Mouse (Mus musculus): ENCODE results near the gene Mrpl22.
"Not testable (repeated sequence)": the region's sequence is repeated elsewhere in the genome, so short reads cannot be mapped to it uniquely, and the experiment has no call there.

The Mrpl22 gene

GRCm38 (mm10) chr11:58171459-58172091 is at the start of gene Mrpl22:
TSS of gene Mrpl22 (plus strand) at chr11:58171661.
- peak; percentile 93 for DNase-seq

GRCm38 (mm10) chr11:58123711-58124110 is 47.8 kb upstream of the Mrpl22 start:
- DNase-seq = no peak

- DNase-seq = no peak
Measured at GRCm38 (mm10) chr11:58125021-58125420, 46.4 kb upstream of the Mrpl22 start.

- peak; percentile 66 for DNase-seq
Measured at GRCm38 (mm10) chr11:58126397-58127160, 44.9 kb upstream of the Mrpl22 start.

GRCm38 (mm10) chr11:58127544-58127943 is 43.9 kb upstream of the Mrpl22 start:
- DNase-seq = no peak

GRCm38 (mm10) chr11:58129302-58129843 is 42.1 kb upstream of the Mrpl22 start:
- DNase-seq = no peak

- DNase-seq = no peak
Measured at GRCm38 (mm10) chr11:58132026-58132425, 39.4 kb upstream of the Mrpl22 start.

GRCm38 (mm10) chr11:58134869-58135268 is 36.6 kb upstream of the Mrpl22 start:
- DNase-seq = no peak

- DNase-seq = no peak
Measured at GRCm38 (mm10) chr11:58135296-58135695, 36.2 kb upstream of the Mrpl22 start.

GRCm38 (mm10) chr11:58136677-58137076 is 34.8 kb upstream of the Mrpl22 start:
- DNase-seq = no peak

- DNase-seq = no peak
Measured at GRCm38 (mm10) chr11:58138821-58139220, 32.6 kb upstream of the Mrpl22 start.

GRCm38 (mm10) chr11:58139466-58139865 is 32.0 kb upstream of the Mrpl22 start:
- DNase-seq = no peak

GRCm38 (mm10) chr11:58143704-58144426 is 27.6 kb upstream of the Mrpl22 start:
- no peak for DNase-seq

GRCm38 (mm10) chr11:58146241-58146640 is 25.2 kb upstream of the Mrpl22 start:
- DNase-seq = no peak

- no peak for DNase-seq
Measured at GRCm38 (mm10) chr11:58155458-58155857, 16.0 kb upstream of the Mrpl22 start.

- no peak for DNase-seq
Measured at GRCm38 (mm10) chr11:58156871-58157270, 14.6 kb upstream of the Mrpl22 start.

- no peak for DNase-seq
Measured at GRCm38 (mm10) chr11:58165072-58165471, 6.4 kb upstream of the Mrpl22 start.

GRCm38 (mm10) chr11:58167822-58168166 is 3.7 kb upstream of the Mrpl22 start:
- DNase-seq = no peak

GRCm38 (mm10) chr11:58168167-58168915 is 3.1 kb upstream of the Mrpl22 start, which contains the start of gene Gemin5:
TSS of gene Gemin5 (minus strand) at chr11:58168539.
- DNase-seq = peak; percentile 87

GRCm38 (mm10) chr11:58169666-58170065 is 1.8 kb upstream of the Mrpl22 start:
- DNase-seq = no peak

- peak; percentile 71 for DNase-seq
Measured at GRCm38 (mm10) chr11:58179563-58179962, 8.1 kb downstream of the Mrpl22 start.

GRCm38 (mm10) chr11:58179986-58180385 is 8.5 kb downstream of the Mrpl22 start:
- DNase-seq = not testable (repeated sequence)

- no peak for DNase-seq
Measured at GRCm38 (mm10) chr11:58180756-58181155, 9.3 kb downstream of the Mrpl22 start.
